Mouse (Mus musculus): ENCODE data around the gene Snai3. TPM values are rescaled to one million over a fixed set of nuclear protein-coding genes. Genes with fewer than 3 reads are reported as not detected.

Gene Snai3
- 2.4 and 3.5 TPM in 2 replicates for polyA plus RNA-seq (2012; rRNA removed; ENCODE audit: low replicate concordance)

GRCm38 (mm10) chr8:122460524-122461472 lies at the start of gene Snai3:
Gene Snai3 (minus strand): TSS chr8:122460733.

DNA sequence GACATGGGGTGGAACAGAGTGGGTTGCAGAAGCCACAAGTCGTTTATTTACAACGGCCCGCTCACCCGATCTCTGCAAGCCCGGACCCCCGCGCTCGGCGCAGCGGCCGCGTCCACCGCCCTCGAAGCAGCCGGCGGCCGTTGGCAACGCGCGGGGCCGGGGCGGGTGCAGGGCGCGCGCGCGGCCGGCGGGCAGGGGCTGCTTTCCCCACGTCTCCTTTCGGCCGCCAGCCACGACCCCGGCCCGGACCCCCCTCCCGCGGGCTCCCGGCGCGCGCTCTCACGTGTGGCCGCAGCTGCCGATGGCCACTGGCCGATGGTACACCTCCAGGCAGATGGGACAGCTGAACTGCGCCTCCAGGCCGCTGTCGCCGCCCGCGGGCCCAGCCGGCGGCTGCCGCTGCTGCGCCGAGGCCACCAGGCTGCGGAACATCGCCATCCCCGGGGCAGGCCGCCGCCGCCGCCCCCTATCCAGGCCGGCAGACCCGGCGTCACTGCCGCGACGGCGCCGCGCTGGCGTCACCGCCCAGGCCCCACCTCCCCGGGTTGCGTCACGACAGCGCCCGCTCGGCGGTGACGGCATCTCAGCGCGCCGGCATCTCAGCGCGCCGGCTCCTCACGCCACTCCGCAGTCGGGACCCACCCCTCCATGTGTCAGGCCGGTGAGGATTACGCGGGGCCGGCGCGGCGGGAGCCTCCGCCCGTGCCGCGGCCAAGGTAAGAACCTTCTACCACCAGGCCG lies 15.2 kb upstream of the Snai3 start, which contains the start of the genes Rnf166 and Ctu2:
TSS of gene Rnf166 (minus strand) at position 485 of the 741 bp plus-strand sequence.
TSS of gene Ctu2 (plus strand) at position 564 of the 741 bp plus-strand sequence.

DNA sequence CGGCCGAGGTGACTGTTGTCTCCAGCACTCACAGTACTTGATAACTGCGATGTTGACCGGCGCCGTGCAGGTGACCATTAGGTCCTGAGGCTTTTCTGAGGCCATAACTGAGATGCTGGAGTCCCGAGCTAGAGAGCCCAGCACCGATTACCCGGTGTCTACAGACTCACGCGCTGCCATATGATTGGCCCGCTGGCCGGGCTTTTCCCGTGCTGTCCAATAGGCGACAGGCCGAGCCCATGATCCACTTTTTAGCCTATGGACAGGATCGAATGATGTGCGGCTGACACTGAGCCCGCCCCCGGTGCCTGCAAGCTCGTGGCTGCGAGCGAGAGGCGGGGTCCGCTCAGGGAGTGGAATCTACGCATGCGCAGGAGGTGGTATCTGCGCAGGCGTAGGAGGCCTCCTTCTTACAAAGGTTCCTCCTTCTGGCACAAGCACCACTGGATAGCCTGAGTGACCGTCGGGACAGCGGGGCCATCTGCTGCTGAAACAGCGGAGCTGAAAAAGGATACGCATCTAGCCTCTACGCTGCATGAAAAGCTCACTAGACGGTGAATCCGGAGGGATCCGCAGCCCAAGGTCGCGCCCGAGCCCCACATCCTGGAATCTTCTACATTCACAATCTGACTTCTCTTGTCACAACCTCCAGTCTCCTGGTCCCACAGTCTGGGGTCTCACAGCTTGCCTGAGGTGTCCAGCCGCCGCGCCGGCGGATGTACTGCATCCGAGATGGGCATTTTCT lies 17.1 kb downstream of the Snai3 start, which contains the start of gene Mvd:
TSS of gene Mvd (minus strand) at position 161 of the 745 bp plus-strand sequence.

GRCm38 (mm10) chr8:122432443-122433268 lies 27.9 kb downstream of the Snai3 start, which contains the start of gene Cyba:
Gene Cyba (minus strand): TSS chr8:122432930.

GRCm38 (mm10) chr8:122421376-122422070 lies 39.0 kb downstream of the Snai3 start, which contains the start of gene Il17c:
Gene Il17c (plus strand): TSS chr8:122422020.

Other genes with a start within 250 kb of the Snai3 start
- 212 and 254 TPM in 2 replicates for gene Zfpm1, start 178.6 kb downstream of the Snai3 start, polyA plus RNA-seq (2012; rRNA removed; ENCODE audit: low replicate concordance)
- not detected in 2 replicates for gene Trhr2, start 100.0 kb downstream of the Snai3 start, polyA plus RNA-seq (2012; rRNA removed; ENCODE audit: low replicate concordance)
- 21.8 and 28.0 TPM in 2 replicates for gene Zc3h18, start 84.1 kb downstream of the Snai3 start, polyA plus RNA-seq (2012; rRNA removed; ENCODE audit: low replicate concordance)
- gene Il17c, start 38.7 kb downstream of the Snai3 start, polyA plus RNA-seq (2012; rRNA removed; ENCODE audit: low replicate concordance): 0.27 TPM in 1 of 2 replicates, not detected in the other
- gene Cyba, start 27.8 kb downstream of the Snai3 start, polyA plus RNA-seq (2012; rRNA removed; ENCODE audit: low replicate concordance): 176 and 337 TPM in 2 replicates
- gene Mvd, start 17.3 kb downstream of the Snai3 start, polyA plus RNA-seq (2012; rRNA removed; ENCODE audit: low replicate concordance): 24.1 and 33.2 TPM in 2 replicates
- 46.6 and 51.2 TPM in 2 replicates for gene Rnf166, start 15.3 kb upstream of the Snai3 start, polyA plus RNA-seq (2012; rRNA removed; ENCODE audit: low replicate concordance)
- gene Ctu2, start 15.4 kb upstream of the Snai3 start, polyA plus RNA-seq (2012; rRNA removed; ENCODE audit: low replicate concordance): 30.8 and 32.0 TPM in 2 replicates
- 22.7 and 28.7 TPM in 2 replicates for gene Piezo1, start 90.6 kb upstream of the Snai3 start, polyA plus RNA-seq (2012; rRNA removed; ENCODE audit: low replicate concordance)
- 47.8 and 130 TPM in 2 replicates for gene Cdt1, start 107.3 kb upstream of the Snai3 start, polyA plus RNA-seq (2012; rRNA removed; ENCODE audit: low replicate concordance)
- 696 and 873 TPM in 2 replicates for gene Aprt, start 116.2 kb upstream of the Snai3 start, polyA plus RNA-seq (2012; rRNA removed; ENCODE audit: low replicate concordance)
- 13.8 and 23.3 TPM in 2 replicates for gene Galns, start 150.7 kb upstream of the Snai3 start, polyA plus RNA-seq (2012; rRNA removed; ENCODE audit: low replicate concordance)
- gene Trappc2l, start 150.9 kb upstream of the Snai3 start, polyA plus RNA-seq (2012; rRNA removed; ENCODE audit: low replicate concordance): 150 and 176 TPM in 2 replicates
- gene Pabpn1l, start 162.0 kb upstream of the Snai3 start, polyA plus RNA-seq (2012; rRNA removed; ENCODE audit: low replicate concordance): 0.21 TPM in 1 of 2 replicates, not detected in the other
- gene Cbfa2t3, start 238.4 kb upstream of the Snai3 start, polyA plus RNA-seq (2012; rRNA removed; ENCODE audit: low replicate concordance): 8.3 and 9.0 TPM in 2 replicates